Comparison of ENCODE assay signal across 11 mouse cellular contexts in genomic region chr13:43234869-43235585, GRCm38 (mm10).
A peak's percentile ranks its signal among the peaks of the same experiment; 100 is the strongest.
DNase-seq lines count a peak whose midpoint lies in the region; ATAC-seq lines count a peak whose summit lies in the region.
"Had no signal": no experiment of that assay in that cellular context is flagged by ENCODE, and none has a peak within 500 bp of the region (broad histone marks: within the 10 kb centered on the region; RNA-seq: fewer than 3 reads in every experiment).

No protein-coding gene starts in this region.

- peak overlapping the region; percentile 48 for H3K27ac ChIP-seq in heart, embryonic 12.5 days (ENCODE audit: poor library complexity, severe bottlenecking)
- peak overlapping the region; percentile 90 for H3K27ac ChIP-seq in liver, embryonic 13.5 days

- WGBS in heart, embryonic 12.5 days: 35% methylated on average over 9 of the region's 9 CpGs
- 31% methylated on average over 9 of the region's 9 CpGs for WGBS in liver, embryonic 13.5 days (ENCODE audit: insufficient replicate concordance)

- H3K9ac ChIP-seq in heart, embryonic 12.5 days: 0 out of 2 replicates have a peak overlapping the region, but pooled peaks have one; percentile 3
- H3K9ac ChIP-seq in liver, embryonic 13.5 days: peak overlapping the region; percentile 49; the same call in 1 of the 2 replicates

- no peaks in the 10 kb centered on the region for H3K9me3 ChIP-seq in heart, embryonic 12.5 days (replicated peaks)
- no peaks in the 10 kb centered on the region for H3K9me3 ChIP-seq in liver, embryonic 13.5 days (replicated peaks)
- H3K9me3 ChIP-seq: G1E had no signal

- peaks cover 73% of the 10 kb centered on the region for H3K4me1 ChIP-seq in heart, embryonic 12.5 days (replicated peaks)
- peaks cover 85% of the 10 kb centered on the region for H3K4me1 ChIP-seq in liver, embryonic 13.5 days (replicated peaks)

- DNase-seq in heart, postnatal 25 days (ENCODE audit: low spot score): no peak
- DNase-seq in 3T3-L1 (ENCODE audit: low read depth, low spot score): peak; percentile 57
- DNase-seq in c-Kit-positive CD71-positive TER-119-positive erythroid progenitor cells, embryonic 14.5 days (ENCODE audit: low spot score): peak; percentile 35
- DNase-seq in liver, embryonic 13.5 days: no peak
- no peak for DNase-seq in testis, postnatal 14 days (ENCODE audit: low spot score)
- no peak for DNase-seq in left cerebral cortex, postnatal 25 days (ENCODE audit: low spot score in 2 of 2)
- no peak for DNase-seq in thymus, postnatal 14 days
- DNase-seq: right cerebral cortex, postnatal 25 days; thymus, adult 2 months had no signal

- no peaks in the 10 kb centered on the region for H3K36me3 ChIP-seq in heart, embryonic 12.5 days
- H3K36me3 ChIP-seq in liver, embryonic 13.5 days: no peaks in the 10 kb centered on the region
- H3K36me3 ChIP-seq: G1E had no signal

- peak overlapping the region; percentile 44; the same call in 1 of the 2 replicates for H3K4me2 ChIP-seq in heart, embryonic 12.5 days
- peak overlapping the region; percentile 69 for H3K4me2 ChIP-seq in liver, embryonic 13.5 days

- no peak overlapping the region for H3K4me3 ChIP-seq in heart, embryonic 12.5 days
- H3K4me3 ChIP-seq in liver, embryonic 13.5 days (replicated peaks): peak overlapping the region; percentile 41

- no peak for ATAC-seq in heart, embryonic 12.5 days (ENCODE audit: insufficient number of reproducible peaks, low FRiP score)
- peak; percentile 42 for ATAC-seq in liver, embryonic 13.5 days (ENCODE audit: low read depth)

- intact Hi-C loops in heart, postnatal 25 days (cut with DNase I): loop anchor here (5.0 kb wide), 1 partner anchor 43 kb away; no protein-coding TSS in a partner anchor
- intact Hi-C loops in left cerebral cortex, postnatal 25 days (cut with DNase I): no loop called here

- no peaks in the 10 kb centered on the region for H3K27me3 ChIP-seq in heart, embryonic 12.5 days (replicated peaks)
- no peaks in the 10 kb centered on the region for H3K27me3 ChIP-seq in liver, embryonic 13.5 days

Comparison
In these comparisons a context has a peak if more than half of its experiments do, and no peak if none do; other contexts are left out.
1. DNase-seq: peak in 3T3-L1 (single experiment) and c-Kit-positive CD71-positive TER-119-positive erythroid progenitor cells, embryonic 14.5 days (single experiment); none in heart, postnatal 25 days (single experiment), liver, embryonic 13.5 days (single experiment), testis, postnatal 14 days (single experiment), left cerebral cortex, postnatal 25 days (0 of 2) and thymus, postnatal 14 days (single experiment).